Mouse (Mus musculus): ENCODE measurements around the gene Exoc5. TPM values are rescaled to one million over a fixed set of nuclear protein-coding genes. Genes with fewer than 3 reads are reported as not detected.

Gene Exoc5
- polyA plus RNA-seq, 1 experiment from 2014 or later = 44.6 TPM

Other genes starting within 250 kb of the Exoc5 start
- gene Ap5m1, start 556 bp downstream of the Exoc5 start, polyA plus RNA-seq (2014; fragmentation: Nextera tagmentation; extraction: Ambion mirVana) = 23.6 and 26.0 TPM in 2 replicates
- 10.1 and 10.5 TPM in 2 replicates for gene Naa30, start 105.6 kb upstream of the Exoc5 start, polyA plus RNA-seq (2014; fragmentation: Nextera tagmentation; extraction: Ambion mirVana)
- gene ccdc198, start 178.8 kb upstream of the Exoc5 start, polyA plus RNA-seq (2014; fragmentation: Nextera tagmentation; extraction: Ambion mirVana) = 0.13 and 0.14 TPM in 2 replicates